Mouse (Mus musculus): ENCODE results near the gene Gpr107.
"Not testable (repeated sequence)": the region's sequence is repeated elsewhere in the genome, so short reads cannot be mapped to it uniquely, and the experiment has no call there.

Gene Gpr107

DNA sequence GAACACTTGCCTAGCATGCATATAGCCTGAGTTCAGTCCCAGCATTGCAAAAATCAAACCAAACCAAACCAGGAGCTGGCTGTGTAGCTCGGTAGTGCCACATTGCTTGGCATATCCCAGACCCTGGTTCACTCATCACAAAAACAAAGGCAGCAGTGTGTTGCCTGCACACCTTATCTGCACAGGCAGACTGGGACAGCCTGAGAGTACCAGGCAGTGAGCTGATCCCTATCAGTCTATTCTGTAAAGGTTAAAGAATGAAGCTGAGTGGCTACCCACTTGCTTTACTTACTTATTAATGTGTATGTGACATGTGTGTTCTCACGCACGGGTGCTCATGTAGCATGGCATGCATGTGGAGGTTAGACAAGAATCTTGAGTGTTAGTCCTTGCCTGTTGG, 4.7 kb downstream of the Gpr107 start:
- in situ Hi-C loops (cut with MseI, MboI): no loop called here

DNA sequence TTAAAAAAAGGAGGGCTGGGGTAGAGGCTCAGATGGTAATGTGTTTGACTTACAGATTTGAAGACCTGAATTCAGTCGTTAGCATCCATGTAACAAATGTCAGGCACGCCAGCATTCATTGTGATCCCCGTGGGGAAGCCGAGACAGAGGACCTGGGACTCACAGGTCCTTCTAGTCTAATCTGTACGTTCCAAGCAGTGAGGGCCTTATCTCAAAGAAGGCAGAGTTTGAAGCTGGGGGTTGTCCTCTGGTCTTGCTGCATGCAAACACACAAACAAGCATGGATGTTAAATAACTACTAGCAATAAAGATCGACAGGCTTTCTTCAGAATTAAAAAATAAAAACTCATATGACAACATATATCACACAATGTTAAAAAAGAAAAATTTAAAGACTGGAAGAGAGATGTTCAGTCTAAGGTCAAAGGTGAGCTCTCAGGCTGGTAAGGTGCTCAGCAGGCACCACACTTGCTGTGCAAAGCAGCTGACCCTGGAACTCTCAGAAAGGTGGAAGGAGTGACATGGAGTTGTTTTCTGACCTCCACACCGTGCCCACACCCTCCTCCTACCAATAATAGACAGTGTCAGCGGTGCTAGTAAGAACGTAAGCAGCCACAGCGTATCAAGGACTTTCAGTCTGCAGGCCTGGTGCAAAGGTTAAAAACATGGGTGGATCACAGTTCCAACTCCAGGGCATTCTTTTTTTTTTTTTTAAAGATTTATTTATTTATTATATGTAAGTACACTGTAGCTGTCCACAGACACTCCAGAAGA, 8.2 kb downstream of the Gpr107 start:
- in situ Hi-C loops (cut with MseI, MboI): no loop called here

DNA sequence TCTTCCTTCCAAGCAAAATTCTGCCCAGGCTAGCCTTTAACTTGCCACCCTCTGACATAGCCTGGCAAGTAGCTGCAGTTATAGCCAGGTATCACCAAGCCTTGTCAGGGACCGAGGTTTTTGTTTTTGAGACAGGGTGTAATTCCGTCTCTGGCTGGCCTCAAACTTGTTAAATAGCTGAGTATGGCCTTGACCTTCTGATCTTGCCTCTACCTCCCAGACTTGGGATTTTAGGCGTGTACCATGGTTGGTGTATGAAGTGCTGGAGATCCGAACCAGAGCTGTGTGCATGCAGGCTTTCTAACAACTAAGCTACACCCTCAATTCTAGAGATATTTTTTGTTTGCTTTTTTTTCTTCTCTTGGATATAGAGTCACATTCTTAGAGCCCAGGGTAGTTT, 9.5 kb downstream of the Gpr107 start:
- in situ Hi-C loops (cut with MseI, MboI): no loop called here

DNA sequence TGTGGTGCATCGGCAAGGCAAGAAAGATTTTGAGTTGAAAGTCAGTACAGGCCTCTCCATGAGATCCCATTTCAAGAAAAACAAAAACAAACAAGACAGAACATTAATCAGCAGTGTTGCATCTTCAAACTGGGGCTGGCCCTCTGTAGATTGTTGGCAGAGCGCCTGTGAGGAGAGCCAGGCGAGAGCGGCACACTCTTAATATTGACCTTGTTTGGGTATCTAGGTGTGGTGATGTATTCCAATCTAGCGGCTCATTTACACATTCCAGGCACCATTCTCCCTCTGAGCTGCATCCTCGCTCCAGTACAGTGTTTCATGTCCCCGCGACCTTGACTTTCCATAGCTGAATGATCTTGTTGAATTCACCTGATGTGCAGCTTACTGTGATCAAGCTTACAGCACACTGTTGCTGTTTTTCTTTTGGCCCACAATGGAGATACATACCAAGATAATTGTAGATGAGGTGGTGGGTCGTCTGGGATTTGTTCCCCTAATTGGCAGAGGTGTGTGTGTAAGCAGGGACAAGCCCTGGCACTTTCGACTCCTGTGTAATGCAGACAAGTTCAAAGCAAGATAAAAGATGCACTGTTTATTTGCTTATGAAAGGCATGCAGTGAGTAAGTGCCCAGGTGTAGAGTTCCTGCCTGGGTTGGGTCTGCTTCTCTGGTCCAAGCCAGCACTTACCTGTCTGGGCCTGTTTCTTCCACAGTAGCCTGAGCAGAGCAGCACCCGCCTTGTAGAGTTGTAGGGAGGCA, 11.4 kb downstream of the Gpr107 start:
- in situ Hi-C loops (cut with MseI, MboI): no loop called here

DNA sequence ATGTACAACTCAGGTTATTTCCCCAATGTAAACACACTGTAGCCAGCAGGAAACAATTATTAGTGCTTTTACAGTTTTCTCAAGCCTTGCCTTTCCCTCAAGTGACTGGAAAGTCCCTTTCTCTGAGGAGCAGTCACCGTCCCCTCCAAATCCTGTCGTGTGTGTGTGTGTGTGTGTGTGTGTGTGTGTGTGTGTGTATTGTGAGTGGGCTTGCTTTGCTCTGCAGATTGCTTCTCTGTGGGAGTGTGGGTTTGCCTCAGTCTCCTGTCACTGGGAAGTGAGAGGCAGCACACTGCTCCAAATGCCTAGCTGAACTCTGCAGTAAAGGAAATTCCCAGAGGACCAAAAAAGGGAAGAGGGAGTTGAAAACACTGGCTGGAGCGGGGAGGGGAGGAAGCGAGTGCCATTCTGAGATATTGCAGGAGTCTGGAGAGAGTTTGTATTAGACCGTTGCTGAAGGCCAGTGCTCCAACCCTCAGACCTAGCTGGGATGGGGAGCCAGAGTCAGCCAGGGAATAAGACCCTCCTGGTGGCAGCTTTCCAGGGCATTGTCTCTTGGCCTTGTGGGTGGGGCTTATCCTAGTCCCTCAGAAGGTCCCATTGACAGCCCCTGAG, 12.8 kb downstream of the Gpr107 start:
- in situ Hi-C loops (cut with MseI, MboI): no loop called here

DNA sequence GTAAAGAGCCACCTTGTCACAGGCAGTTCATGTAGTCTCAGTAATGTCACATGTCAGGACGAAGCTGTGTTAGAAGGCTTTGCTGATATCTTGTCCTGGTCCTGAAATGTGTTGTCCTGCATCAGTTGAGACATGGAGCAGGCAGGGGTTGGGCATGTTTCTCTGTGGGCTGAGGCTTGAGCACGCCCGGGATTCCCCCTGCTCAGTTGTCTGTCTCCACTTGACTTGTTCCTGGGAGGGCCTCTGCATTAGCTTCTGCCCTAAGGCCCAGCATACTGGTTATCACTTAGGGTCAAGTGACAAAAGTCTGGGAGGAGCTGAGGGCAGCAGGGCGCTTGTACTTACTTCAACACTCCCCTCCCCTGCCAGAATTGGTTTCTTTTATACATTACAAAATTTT, 13.4 kb downstream of the Gpr107 start:
- in situ Hi-C loops (cut with MseI, MboI): no loop called here

DNA sequence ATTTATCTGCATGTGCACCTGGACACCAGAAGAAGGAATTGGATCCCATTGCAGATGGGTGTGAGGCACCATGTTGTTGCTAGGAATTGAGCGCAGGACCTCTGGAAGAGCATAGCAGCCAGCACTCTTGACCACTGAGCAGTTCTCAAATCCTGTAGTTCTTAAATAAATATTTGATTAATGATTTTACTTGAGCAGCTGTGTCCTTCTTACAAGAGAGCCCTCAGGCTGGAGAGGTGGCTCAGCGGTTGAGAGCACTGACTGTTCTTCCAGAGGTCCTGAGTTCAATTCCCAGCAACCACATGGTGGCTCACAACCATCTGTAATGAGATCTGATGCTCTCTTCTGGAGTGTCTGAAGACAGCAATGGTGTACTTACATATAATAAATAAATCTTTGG, 15.5 kb downstream of the Gpr107 start:
- in situ Hi-C loops (cut with MseI, MboI): not testable (repeated sequence)

DNA sequence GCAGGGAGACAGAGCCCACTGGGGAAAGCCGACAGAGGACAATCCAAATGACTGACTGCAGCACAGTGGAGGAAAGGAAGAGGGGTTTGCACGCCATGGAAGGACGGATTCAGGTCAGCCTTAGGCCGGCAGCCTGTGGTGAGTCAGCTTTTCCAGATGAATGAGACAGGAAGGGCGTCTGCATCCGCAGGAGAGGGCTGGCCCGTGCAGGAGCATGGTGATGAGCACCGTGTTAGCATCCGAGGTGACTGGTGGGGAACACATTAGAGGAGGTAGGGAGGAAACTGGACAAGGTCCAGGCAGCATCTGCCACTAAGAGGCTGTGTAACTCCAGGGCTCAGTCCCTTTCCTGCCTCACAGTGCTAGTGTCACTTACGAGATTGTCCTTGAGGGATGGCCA, 16.9 kb downstream of the Gpr107 start:
- in situ Hi-C loops (cut with MseI, MboI): no loop called here

DNA sequence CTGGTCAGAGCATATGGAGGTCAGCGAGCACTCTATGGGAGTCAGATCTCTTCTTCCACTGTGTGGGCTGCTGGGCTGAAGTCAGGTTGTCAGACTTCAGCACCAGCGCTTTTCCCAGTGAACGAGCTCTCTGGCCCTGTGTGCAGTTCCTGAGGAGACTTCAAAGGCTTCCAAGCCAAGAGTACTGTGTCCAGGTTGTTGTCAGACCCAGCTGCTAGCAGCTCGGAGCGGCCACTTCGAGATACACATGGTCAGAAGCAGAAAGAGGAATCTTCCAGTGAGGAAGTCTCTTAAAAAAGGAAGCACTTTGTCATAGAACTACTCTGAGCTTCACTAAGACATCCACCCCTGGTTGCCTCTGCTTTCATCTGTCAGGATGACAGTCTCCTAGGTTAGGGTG, 18.0 kb downstream of the Gpr107 start:
- in situ Hi-C loops (cut with MseI, MboI): no loop called here

DNA sequence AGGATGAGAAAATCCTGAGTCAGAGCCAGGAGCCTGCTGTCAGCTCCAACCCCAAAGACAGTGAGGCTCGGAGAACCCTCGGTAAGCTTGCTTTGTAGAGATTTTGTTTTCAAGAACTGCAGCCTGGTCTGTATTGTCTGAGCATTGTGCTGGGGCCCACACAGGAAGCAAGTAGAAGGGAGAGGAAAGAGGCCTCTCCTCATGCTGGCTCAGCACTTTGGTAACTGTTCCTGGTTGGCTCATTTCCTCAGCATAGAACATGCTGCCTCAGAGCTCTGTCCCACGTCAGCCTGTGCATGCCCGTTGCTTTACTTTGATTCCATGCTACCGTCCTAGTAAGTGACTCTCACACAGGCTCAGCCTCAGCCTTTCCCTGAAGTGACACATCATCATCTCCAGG, 19.9 kb downstream of the Gpr107 start:
- in situ Hi-C loops (cut with MseI, MboI): no loop called here

DNA sequence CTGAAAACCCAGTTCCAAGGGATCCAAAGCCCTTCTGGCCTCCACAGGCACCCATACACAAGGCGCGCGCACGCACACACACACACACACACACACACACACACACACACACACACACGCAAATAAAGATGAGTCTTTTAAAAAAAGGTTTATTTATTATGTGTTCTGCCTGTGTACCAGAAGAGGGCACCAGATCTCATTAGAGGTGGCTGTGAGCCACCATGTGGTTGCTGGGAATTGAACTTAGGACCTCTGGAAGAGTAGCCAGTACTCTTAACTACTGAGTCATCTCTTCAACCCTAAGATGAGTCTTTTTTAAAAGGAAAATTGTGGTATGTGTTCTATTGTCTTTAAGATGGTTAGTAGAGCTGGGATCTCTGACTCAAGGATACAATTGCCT, 20.4 kb downstream of the Gpr107 start:
- in situ Hi-C loops (cut with MseI, MboI): no loop called here

DNA sequence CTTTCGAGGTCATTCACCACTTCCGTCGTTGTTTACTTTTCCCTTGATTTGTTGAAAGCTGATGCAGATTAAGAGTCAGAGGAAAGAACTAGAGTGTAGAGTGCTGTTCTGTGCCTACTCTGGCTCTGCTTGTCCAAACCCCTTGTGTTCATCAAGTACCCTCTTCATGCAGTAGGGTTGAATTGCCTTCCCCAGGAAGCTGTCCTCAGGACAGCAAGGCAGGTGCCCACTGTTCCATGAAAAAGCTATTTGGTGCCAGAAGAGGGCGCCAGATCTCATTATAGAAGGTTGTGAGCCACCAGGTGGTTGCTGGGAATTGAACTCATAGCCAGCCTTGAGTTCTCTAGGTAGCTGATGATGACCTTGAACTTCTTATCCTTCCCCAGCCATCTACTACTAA, 21.2 kb downstream of the Gpr107 start:
- in situ Hi-C loops (cut with MseI, MboI): no loop called here

DNA sequence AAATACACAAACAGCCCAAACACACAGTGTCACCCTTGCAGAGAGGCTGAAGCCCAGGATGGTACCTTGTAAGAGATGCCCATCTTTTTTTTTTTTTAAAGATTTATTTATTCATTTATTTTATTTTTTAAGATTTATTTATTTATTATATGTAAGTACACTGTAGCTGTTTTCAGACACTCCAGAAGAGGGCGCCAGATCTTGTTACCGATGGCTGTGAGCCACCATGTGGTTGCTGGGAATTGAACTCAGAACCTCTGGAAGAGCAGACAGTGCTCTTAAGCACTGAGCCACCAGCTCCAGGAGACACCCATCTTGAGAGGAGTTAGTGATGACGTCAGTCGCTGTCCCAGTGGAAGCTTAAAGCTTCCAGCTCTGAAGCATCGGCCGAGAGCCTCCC, 26.5 kb downstream of the Gpr107 start:
- in situ Hi-C loops (cut with MseI, MboI): not testable (repeated sequence)

DNA sequence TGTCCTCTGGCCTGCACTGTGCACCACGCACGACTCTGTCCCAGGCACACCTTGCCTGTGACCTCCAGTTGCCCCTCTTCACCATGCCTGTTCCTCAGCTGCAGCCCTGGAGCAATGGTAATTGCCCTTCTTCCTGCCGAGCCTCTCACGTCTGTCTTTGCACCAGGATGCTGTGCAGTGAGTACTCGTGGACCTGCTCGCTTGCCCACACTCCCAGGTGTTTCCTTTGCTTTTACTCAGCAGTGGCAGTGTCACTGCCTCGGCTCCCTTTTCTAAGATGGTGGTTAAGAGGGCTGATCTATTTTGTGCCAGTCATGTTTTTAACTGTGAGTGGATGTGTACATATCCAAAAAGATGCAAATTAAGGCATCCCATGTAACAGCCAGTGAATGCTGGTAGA, 27.4 kb downstream of the Gpr107 start:
- in situ Hi-C loops (cut with MseI, MboI): no loop called here

DNA sequence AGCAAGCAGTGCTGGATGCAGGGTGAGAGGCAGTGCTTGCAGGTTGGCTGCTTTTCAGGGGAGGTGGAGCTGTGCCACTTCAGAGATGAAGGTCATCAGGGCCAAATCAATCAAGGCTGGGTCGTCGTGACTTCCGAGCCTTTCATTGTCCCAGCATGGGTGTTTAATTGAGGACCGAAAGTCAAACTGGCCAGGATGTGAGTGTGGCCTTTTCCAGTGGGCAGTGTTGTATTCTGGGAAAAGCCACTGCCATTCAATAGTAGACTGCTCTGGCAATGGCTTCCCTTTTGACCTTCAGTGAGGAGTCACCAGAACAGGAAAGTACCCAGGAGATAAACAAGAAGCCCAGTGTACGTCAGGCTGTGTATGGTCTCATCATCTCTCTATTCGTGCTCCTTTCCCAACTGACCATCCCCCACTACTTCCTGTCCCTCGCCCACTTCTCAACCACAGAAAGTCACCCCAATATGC, 28.0 kb downstream of the Gpr107 start:
- in situ Hi-C loops (cut with MseI, MboI): no loop called here

DNA sequence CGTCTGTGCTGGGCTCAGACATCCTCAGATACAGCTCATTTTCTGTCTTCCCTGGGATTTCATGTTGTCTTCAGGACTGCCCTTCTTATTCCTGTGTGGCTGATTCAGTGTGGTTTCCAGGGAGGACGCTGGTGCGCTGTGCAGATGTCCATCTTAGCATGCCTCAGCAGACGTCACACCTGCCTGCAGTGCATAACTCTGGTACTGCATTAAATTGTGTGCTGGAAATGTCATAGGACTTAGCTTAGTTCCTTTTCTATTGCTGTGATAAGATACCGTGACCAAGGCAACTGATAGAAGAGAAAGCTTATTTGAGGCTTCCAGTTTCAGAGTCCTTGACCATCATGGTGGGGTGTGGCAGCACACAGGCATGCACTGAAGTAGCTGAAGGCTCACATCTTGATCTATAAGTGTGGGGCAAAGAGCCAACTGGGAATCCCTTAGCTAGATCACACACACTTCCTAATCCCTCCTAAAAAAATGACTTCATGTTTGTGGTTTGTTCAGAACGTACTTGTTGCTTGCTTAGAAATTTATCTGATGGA, 30.7 kb downstream of the Gpr107 start:
- in situ Hi-C loops (cut with MseI, MboI): no loop called here

DNA sequence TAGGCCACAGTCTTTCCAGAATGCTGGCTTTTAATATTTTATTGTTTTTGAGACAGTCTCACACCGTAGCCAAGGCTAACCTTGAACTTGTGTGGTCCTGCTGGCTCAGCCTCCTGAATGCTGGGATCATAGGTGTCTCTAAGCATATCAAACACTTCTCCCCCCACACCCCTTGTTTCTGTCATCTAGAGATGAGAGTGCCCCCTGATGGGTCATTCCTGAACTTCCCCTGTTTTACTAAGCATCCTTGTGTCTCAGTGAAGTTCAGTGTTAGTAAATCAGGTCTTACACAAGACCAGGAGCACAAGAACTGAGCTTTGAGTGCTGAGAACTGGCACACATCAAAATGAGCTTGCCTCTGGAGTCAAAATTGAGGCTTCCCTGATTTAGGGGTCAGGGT, 31.7 kb downstream of the Gpr107 start:
- in situ Hi-C loops (cut with MseI, MboI): no loop called here

DNA sequence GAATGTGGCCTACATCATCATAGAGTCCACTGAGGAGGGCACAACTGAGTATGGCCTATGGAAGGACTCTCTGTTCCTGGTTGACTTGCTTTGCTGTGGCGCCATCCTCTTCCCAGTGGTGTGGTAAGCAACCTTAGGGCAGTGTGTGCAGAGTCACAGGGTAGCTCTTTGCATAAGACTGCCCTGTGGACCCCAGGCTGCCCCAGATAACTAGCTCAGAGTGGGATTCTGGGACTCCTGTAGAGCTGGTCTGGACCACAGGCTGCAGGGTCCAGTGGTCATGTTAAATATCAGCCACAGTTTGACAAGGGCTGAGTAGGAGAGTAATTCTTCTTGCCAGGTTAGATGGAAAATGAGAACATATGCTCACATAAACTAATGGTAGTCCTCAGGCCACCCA, 36.6 kb downstream of the Gpr107 start:
- in situ Hi-C loops (cut with MseI, MboI): no loop called here

DNA sequence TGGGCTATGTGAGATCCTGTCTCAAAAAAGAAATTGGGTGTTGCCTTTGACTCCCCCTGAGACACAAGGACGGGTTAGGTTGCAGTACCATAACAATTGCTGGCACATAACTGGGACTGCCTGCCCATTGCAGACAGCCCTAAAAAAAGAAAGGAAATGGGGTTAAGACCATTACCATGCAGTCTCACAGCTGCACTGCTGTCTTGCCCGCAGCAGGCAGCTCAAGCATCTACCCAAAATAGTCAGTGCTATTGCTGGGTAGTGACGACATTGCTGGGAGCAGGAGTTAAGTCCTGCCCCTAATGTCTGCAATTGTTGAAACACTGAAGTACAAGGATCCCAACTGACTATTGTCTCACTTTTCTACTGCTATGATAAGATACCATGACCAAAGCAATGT, 37.5 kb downstream of the Gpr107 start:
- in situ Hi-C loops (cut with MseI, MboI): no loop called here

DNA sequence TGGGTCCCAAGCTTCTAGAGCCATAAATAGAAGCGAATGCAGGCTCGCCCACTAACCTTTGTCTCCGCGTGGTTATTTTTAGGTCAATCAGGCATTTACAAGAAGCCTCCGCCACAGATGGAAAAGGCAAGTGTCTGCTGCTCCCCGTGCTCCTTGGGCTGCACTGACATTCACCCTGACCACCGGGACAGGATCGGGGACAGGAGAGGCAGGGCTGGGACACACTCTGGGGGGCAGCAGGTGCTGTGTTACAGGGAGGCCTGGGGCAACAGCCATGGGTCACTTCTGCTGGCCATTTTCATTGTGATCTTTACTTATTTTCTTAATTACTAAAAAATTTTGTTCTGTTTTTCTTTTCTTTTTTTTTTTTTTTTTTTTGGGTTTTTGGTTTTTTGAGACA, 39.6 kb downstream of the Gpr107 start:
- in situ Hi-C loops (cut with MseI, MboI): no loop called here

DNA sequence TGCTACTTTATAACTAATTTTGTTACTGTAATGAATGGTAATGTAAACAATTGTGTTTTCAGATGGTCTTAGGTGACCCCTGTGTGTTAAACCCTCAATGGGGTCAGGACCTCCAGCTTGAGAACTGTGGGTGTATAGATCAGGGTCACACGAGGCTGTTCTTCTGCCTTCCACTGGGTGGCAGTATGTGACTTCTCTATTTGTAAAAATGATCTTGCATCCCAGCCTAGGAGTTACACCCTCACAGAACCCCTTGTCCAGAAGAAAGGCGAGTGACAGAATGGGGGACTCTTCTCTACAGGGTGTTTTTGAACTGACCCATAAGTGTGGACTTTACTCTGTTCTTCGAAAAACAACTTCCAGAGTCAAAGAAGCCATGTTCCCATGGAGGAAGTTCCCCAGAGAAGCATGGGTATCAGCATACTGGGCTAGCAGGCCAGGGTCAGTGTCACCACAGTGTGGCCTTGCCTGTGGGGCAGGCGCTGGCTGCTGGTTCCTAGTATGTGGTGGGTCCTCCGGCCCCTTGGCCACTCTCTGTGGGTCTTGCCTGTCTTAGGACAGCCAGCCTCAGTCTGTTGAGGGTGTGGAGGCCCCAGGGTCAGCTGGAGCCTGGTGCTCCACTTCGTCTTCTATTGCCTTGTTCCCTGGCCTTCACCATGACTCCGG, 42.4 kb downstream of the Gpr107 start:
- in situ Hi-C loops (cut with MseI, MboI): no loop called here

DNA sequence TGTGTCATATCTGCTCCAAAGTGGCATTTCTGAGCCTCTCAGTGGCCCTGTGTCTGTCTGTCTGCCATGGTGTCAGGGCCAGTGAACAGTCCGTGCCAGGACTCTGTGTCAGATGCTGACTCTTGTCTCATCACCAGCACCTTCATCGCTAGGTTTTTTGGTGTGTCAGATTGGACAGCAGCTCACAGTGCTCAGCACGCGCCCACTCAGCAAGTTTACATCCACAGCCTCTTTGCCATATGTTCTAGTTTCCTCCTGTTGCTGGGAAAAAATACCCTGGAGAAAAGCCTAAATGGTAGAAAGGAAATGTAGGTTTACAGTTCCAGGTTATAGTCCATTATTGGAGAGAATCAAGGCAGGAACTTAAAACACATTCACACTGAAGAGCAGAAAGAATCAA, 46.5 kb downstream of the Gpr107 start:
- in situ Hi-C loops (cut with MseI, MboI): no loop called here

Data from mouse trophoblast stem cell (cell line).